Mouse (Mus musculus) spleen, postnatal 0 days (tissue): ENCODE data around the gene Fcho2. TPM values are rescaled to one million over a fixed set of nuclear protein-coding genes. Genes with fewer than 3 reads are reported as not detected.

ENCODE experiments used
- polyA plus RNA-seq: library from polyadenylated mRNA; unstranded; fragments of >200 nt; fragmentation: Nextera tagmentation; extraction: Ambion mirVana; gene quantifications from 2 replicates; pipeline ENCODE4 v1.2.1, GENCODE M21; 2015

Fcho2 gene
- 34.2 and 35.1 TPM in 2 replicates for polyA plus RNA-seq

DNA sequence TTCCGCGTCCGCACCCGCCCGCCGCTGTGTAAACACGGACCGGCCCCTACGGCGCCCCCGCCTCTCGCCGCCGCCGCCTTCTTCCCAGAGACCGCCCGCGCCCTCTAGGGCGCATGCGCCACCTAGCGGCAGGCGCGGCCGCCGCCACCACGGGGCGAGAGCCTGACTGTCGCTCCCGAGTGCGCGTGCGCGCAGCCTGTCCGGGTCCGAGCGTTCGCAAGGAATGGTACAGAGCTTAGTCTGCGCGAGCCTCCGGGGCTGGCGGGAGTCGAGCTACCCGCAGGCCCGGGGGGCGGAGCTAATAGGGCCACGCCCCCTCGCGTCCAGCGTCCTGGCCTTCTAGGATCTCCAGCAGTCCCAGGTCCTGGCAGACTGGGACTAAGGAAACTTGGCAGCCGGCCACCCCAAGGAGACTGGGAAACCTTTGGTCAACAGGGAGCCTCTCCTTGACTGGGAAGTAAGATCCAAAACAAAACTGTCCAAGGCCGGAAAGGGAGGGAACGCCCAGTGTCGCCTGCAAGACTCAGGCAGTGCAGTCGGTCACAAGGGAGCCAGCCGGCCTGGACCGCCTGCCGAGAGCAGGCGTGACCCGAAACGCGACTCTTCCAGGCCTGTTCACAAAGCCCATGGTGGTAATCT lies at the start of gene Fcho2:
Gene Fcho2, minus strand, starts transcription at position 303 of the 639 bp plus-strand sequence.

DNA sequence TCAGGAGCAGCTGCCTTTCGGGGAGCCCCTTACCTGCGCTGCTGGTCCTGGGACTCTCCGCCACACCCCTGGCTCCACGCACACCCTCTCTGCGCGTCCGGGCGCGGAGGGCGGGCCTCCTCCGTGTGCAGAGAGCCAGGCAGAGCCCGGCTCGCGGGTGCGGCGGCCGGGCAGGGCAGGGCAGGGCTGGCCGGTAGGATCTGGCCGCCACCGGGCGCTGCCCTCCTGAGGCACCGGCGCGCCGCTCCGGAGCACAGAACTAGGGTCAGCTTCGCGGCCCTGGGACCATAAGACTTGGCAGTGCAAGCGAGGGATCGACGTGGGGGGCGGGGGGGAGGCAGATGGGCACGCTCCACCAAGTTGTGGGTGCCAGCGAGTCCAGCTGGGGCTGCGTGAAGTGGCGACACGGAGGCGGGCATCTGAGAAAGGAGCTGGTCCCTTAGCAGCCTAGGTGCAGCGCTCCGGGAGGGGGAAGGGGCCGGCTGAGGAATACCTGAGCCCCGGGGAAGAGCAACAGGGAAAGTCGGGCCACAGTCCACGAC lies 120.4 kb downstream of the Fcho2 start, which contains the start of gene Tmem171:
Gene Tmem171, minus strand, starts transcription at position 62 of the 542 bp plus-strand sequence.

Other genes with a start within 250 kb of the Fcho2 start
- not detected in 2 replicates for gene Tmem174, start 178.0 kb downstream of the Fcho2 start, polyA plus RNA-seq
- gene Tmem171, start 120.6 kb downstream of the Fcho2 start, polyA plus RNA-seq: 0.18 TPM in 1 of 2 replicates, not detected in the other
- gene Tnpo1, start 110.9 kb upstream of the Fcho2 start, polyA plus RNA-seq: 21.5 and 23.6 TPM in 2 replicates
- not detected in 2 replicates for gene 1700024P04Rik, start 169.1 kb upstream of the Fcho2 start, polyA plus RNA-seq